Mouse (Mus musculus) Patski (cell line): ENCODE measurements at regions not wholly inside any gene's neighbourhood (a gene's known extent, or its start where the extent isn't known, plus 50 kb on each side); places are given as distances from the start of the nearest gene placed in this dataset.

Experiments
- ATAC-seq: fragments of 100-300 bp; one replicate; pipeline ENCODE4 v1.8.0; 2021
- CTCF ChIA-PET: fragments of 350-600 bp; sonication (Branson Sonifier 250); formaldehyde crosslinking; loops from one replicate; lab custom pipeline; 2022; ENCODE audit warnings: inconsistent platforms; lab: Charles Lee
- POLR2A ChIA-PET: fragments of 350-600 bp; sonication (Branson Sonifier 250); formaldehyde crosslinking; loops from one replicate; lab custom pipeline; 2022; ENCODE audit warnings: antibody characterized with exemption, inconsistent platforms; lab: Charles Lee
- DNase-seq: peaks from one replicate; pipeline ENCODE4 v3.0.0-alpha.2; 2011; ENCODE audit warnings: low read depth, low spot score
- H3K27me3 ChIP-seq: fragments of 371-371 bp; one replicate; pipeline ENCODE4 v1.5.1; 2021
- CTCF ChIP-seq: fragments of 100-300 bp; IDR thresholded peaks from one replicate; pipeline ENCODE4 v1.5.1; 2021
- in situ Hi-C: fragments of 300-500 bp; cut with MboI; formaldehyde crosslinking; loops from 3 replicates; pipeline ENCODE4 v1.11.1; 2018; ENCODE audit warnings: low pct_unique_long_range_greater_than_20kb, mixed read lengths

GRCm38 (mm10) chr19:27694478-27694877, 264.9 kb upstream of the Pum3 start:
- CTCF ChIA-PET = interaction anchor here (1.0 to 1.1 kb wide), 2 partner anchors 14 to 25 kb away, joined by 3 read pairs; no protein-coding TSS in a partner anchor
- in situ Hi-C loops = loop anchor here (25.0 kb wide), 1 partner anchor 232 kb away; no protein-coding TSS in a partner anchor
- peaks cover 69% of the 10 kb centered on the region for H3K27me3 ChIP-seq
- no peak for DNase-seq
- no peak for ATAC-seq
- TF ChIP-seq CTCF = no peak
- POLR2A ChIA-PET = no interaction called here

DNA sequence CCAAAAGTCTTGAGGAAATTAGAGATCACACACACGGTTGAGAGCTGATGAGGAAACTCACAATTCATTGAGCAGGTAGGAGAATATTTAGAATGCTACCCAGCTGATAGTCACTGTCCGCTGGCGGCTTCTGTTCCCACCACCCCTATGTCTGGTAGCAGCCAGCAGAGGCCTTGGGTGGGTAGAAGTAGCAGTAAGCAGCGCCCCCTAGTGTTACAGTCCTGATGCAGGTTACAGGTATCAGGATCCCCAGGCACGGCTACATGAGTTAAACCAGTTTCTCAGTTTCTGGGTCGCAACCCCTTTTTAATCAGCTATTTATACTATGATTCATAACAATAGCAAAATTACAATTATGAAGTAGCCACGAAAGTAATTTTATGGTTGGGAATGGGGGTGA, 264.1 kb upstream of the Pum3 start:
- in situ Hi-C loops = loop anchor here (25.0 kb wide), 1 partner anchor 231 kb away; no protein-coding TSS in a partner anchor

GRCm38 (mm10) chr19:27692944-27693343, 263.3 kb upstream of the Pum3 start:
- ChIA-PET CTCF (no interaction called here), POLR2A (no interaction called here)
- no peak for TF ChIP-seq CTCF
- DNase-seq (no peak), ATAC-seq (no peak)
- in situ Hi-C loops = loop anchor here (25.0 kb wide), 1 partner anchor 231 kb away; no protein-coding TSS in a partner anchor
- H3K27me3 ChIP-seq = peaks cover 55% of the 10 kb centered on the region

More for the DNA sequence above, 264.1 kb upstream of the Pum3 start:
- ChIA-PET CTCF (no interaction called here), POLR2A (no interaction called here)
- ATAC-seq (no peak), DNase-seq (no peak)
- peak; percentile 55 for TF ChIP-seq CTCF
- H3K27me3 ChIP-seq = peaks cover 63% of the 10 kb centered on the region

GRCm38 (mm10) chr19:27683426-27683825, 253.8 kb upstream of the Pum3 start:
- peak; percentile 60 for TF ChIP-seq CTCF
- ChIA-PET CTCF (no interaction called here), POLR2A (no interaction called here)
- peaks cover 66% of the 10 kb centered on the region for H3K27me3 ChIP-seq
- in situ Hi-C loops = loop anchor here (25.0 kb wide), 1 partner anchor 221 kb away; no protein-coding TSS in a partner anchor
- DNase-seq (no peak), ATAC-seq (no peak)

- ATAC-seq = no peak
- no peak for TF ChIP-seq CTCF
- ChIA-PET CTCF (no interaction called here), POLR2A (no interaction called here)
- peaks cover 56% of the 10 kb centered on the region for H3K27me3 ChIP-seq
- no peak for DNase-seq
- in situ Hi-C loops = loop anchor here (25.0 kb wide), 1 partner anchor 217 kb away; no protein-coding TSS in a partner anchor
These were observed 249.8 kb upstream of the Pum3 start for GRCm38 (mm10) chr19:27679427-27679826.

GRCm38 (mm10) chr19:27672679-27673190, 243.1 kb upstream of the Pum3 start:
- CTCF ChIA-PET = no interaction called here
- POLR2A ChIA-PET = no interaction called here
- TF ChIP-seq CTCF = no peak
- DNase-seq (no peak), ATAC-seq (no peak)
- peaks cover 71% of the 10 kb centered on the region for H3K27me3 ChIP-seq
- in situ Hi-C loops = no loop called here

DNA sequence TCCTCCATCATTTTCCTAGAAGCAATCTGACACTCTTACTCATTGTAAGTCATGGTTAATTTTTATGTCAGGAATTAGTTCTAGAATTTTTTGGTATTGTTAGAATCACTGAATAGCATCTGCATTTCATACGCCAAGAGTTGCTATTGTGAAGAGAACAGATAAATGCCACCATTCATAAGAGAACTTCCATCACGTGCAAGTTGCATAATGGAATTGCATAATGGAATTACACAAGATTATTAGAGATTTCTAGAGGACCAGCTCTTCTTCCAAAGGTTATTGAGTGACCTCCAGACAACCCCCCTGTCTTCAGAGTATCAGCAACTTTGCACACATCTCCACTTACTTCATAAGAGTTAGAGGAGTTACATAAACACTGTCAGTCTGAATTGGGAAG, 233.7 kb upstream of the Pum3 start:
- in situ Hi-C loops = no loop called here
- TF ChIP-seq CTCF = no peak
- ATAC-seq = no peak
- DNase-seq = no peak
- H3K27me3 ChIP-seq = peaks cover 82% of the 10 kb centered on the region
- CTCF ChIA-PET = no interaction called here
- POLR2A ChIA-PET = no interaction called here

DNA sequence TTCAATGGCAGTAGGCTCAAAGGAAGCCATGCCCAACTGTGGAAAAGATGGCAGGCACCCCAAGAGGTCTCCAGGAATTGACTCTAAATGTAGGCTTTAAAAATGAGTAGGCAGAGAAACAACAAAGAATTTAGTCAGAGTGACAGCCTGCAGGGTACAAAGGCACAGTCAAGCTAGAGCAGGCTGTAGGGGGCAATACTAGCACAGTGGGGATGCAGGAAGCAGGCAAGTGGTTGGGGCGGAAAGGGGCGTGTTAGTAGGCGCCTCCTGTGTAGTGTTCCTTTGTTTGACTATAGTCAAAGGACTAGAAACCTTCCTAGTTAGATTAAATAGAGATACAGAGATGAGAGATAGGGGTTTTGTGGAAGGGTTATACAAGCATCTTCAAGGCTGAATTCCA, 211.4 kb upstream of the Pum3 start:
- DNase-seq = no peak
- CTCF ChIA-PET = no interaction called here
- POLR2A ChIA-PET = no interaction called here
- no peak for ATAC-seq
- H3K27me3 ChIP-seq = peaks cover 67% of the 10 kb centered on the region
- no peak for TF ChIP-seq CTCF
- in situ Hi-C loops = no loop called here

DNA sequence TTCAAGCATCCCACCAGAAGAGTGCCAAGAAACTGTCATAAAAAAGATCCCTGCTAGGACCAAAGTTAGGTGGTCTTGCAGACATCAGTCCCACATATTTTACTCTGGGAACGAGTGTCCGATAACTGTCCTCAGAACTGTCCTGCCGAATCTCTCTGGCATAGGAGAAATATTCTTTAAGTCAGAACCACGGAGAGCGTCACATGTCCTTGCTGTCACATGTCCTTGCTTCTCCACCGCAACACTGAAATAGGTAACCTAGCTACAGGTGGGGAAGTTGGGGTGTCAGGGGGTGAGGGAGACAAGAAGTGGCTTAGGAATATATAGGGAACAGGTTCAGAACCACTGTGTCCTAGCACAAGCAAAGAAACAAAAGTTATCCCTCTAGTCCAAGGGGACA, 203.5 kb upstream of the Pum3 start:
- in situ Hi-C loops = no loop called here
- no peak for ATAC-seq
- peaks cover 82% of the 10 kb centered on the region for H3K27me3 ChIP-seq
- ChIA-PET POLR2A (no interaction called here), CTCF (no interaction called here)
- no peak for DNase-seq
- no peak for TF ChIP-seq CTCF

DNA sequence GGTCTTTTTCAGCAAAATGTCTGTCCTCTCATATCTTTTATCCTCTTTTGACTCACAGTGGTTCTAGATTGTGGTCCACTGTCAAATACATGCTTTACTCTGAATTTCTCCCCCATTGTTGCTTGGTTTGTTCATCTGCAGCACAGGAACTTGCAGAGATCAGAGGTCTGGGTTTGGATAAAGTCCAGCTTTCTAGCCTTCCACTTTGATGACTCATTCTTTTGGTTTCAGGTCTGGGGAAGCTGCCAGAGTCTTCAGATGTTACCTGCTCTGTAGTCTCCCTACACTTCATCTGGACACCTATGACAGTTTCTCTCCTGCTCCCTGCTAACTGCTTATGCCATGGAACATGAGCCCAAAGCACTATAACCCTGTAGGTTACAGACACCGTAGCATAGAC, 198.0 kb upstream of the Pum3 start:
- DNase-seq = peak; percentile 1
- no peak for TF ChIP-seq CTCF
- peaks cover 90% of the 10 kb centered on the region for H3K27me3 ChIP-seq
- ATAC-seq = no peak
- POLR2A ChIA-PET = interaction anchor here (0.5 kb wide), 1 partner anchor 43 kb away, joined by 3 read pairs; no protein-coding TSS in a partner anchor
- in situ Hi-C loops = no loop called here
- CTCF ChIA-PET = no interaction called here

DNA sequence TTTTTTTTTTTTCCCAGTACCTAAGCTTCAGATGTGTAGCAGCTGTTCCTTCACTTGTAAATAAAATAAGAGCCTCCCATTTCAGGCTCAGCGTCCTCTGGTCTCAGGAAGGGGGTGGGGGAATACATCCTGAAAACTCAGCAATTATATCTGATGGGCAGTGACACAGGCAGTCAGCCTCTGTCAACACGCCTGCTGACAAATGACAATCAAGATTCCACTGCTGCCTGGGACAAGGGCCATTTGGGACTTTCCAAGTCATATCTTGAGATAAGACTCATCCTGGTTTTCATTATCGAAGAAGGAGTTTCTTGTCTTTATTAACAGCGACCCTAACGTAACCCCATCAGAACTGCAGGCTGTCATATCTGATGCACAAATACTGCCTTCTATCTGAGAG, 187.9 kb upstream of the Pum3 start:
- peaks cover 56% of the 10 kb centered on the region for H3K27me3 ChIP-seq
- ChIA-PET CTCF (no interaction called here), POLR2A (no interaction called here)
- in situ Hi-C loops = no loop called here
- no peak for ATAC-seq
- no peak for DNase-seq
- no peak for TF ChIP-seq CTCF

DNA sequence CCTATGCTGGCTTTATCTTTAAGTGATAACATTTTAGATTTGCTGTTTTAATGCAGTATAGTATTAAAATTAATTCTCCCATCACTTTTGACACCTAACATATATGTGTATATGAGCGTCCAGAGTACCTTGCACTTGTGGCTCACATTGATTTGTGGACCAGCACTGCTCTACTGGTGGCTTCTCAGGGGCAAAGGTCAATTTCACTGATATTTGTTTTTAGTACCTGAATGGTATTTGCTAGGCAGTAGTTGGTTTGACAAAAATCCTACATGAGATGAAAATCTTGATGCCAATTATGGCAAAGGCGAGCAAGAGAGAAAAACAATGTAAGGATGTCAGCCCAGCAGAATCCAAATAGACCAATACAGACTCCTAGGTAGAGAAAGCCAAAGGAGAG, 177.3 kb upstream of the Pum3 start:
- CTCF ChIA-PET = no interaction called here
- in situ Hi-C loops = no loop called here
- peaks cover 62% of the 10 kb centered on the region for H3K27me3 ChIP-seq
- POLR2A ChIA-PET = no interaction called here
- TF ChIP-seq CTCF = no peak
- ATAC-seq (no peak), DNase-seq (no peak)
